Mouse (Mus musculus) heart, postnatal 36 days (tissue): Measurements from ENCODE around the gene Serpinb1a. TPM values are rescaled to one million over a fixed set of nuclear protein-coding genes. Genes with fewer than 3 reads are reported as not detected.

Source experiments
- DNase-seq, 2 experiments: peaks; one replicate each; pipeline ENCODE4 v3.0.0; 2021 to 2022
- intact Hi-C: fragments of 180-260 bp; cut with DNase I; formaldehyde crosslinking; loops from one replicate; pipeline ENCODE4 v1.15.1; 2025
- total RNA-seq, 2 experiments: library from RNA; stranded (reverse); gene quantifications; 2 replicates each; pipeline ENCODE4 v1.2.3; 2021

The Serpinb1a gene
- total RNA-seq, 2 experiments from 2014 or later, result 6.5 to 7.4 TPM

DNA sequence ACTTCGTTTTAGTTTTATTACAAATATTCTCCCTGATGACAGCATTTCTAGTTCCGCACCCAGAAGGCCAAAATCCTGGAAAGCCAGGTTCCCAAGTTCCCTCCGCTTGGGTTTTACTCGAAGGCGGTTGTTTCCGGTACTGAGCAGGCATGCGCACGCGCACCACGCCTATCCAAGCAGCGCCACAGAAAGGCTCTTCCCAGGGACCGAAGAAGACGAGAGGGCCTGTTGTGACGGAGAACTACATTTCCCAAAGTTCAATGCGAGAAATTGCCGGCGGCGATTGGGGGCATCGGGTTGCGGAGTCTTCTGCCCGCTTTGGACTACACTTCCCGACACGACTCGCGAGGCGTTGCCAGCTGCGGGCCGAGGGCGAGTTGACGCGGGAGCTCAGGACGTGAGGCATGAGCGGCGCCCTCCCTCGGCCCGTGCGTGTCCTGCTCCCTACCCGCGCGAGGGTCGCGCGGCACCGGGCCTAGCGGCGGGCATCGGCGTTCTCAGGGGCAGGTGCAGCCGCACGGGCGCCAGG, 49.2 kb downstream of the Serpinb1a start, which contains the start of gene Wrnip1:
TSS of gene Wrnip1 (plus strand) at position 346 of the 529 bp plus-strand sequence.
- intact Hi-C loops, result loop anchor here (5.0 kb wide), 1 partner anchor 201 kb away; the partner anchor contains the start of gene Serpinb9
- DNase-seq, result peak; percentile 90 to 92

DNA sequence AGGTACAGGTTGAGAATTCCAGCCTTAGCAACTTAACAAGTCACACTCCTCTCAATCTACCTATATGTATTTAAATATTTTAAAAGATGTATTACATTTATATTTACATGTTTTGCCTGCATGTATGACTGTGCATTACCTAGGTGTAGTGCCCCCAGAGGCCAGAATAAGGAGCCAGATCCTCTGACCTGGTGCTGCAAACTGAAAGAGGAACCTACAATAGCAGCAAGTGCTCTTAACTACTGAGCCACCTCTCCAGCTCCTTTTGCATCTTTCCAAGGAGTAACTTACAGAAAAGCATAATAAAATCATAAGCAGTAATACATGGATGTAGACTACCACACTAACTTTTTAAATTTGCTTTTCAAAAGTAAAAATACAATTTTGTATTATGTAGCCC, 50.1 kb downstream of the Serpinb1a start:
- intact Hi-C loops, result loop anchor here (5.0 kb wide), 1 partner anchor 201 kb away; the partner anchor contains the start of gene Serpinb9
- DNase-seq, result no peak

DNA sequence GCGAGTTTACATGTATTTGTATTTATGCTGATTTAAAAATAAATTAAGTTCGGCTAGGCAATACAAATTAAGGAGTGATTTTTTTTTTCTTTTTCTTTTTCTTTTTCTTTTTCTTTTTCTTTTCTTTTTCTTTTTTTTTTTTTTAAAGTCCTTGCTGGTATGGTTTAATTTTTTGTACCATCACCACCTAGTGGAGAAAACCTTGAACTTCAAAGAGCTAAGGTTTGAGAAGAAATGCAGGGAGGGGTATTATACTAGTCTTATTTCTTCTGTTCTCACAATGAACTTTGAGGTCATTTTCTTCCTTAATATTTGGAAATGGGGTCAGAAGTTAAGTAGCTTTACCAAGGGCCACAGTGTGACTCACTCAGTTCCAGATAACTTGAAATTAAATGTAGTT, 51.9 kb downstream of the Serpinb1a start:
- intact Hi-C loops, result loop anchor here (5.0 kb wide), 1 partner anchor 1007 kb away; no protein-coding TSS in a partner anchor
- DNase-seq, result no peak

DNA sequence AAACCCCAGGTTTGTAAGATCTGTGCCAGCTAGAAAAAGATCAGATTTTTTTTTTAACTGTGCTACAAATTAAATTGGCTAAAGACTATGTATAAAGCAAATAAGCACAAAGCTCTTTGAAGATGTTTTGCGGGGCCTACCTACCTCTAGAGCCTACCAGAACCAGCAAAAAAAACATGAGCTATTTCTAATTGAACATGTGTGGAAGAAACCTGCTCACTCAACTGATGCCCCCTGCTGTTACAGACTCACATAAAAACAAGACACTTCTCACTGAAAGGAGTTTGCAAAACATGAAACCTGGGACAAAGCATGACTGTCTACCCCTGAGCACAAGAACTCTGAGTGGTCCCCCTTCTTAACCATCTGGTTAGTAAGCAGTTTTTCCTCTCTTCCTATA, 53.9 kb downstream of the Serpinb1a start:
- no peak for DNase-seq
- intact Hi-C loops, result loop anchor here (5.0 kb wide), 1 partner anchor 1005 kb away; no protein-coding TSS in a partner anchor

DNA sequence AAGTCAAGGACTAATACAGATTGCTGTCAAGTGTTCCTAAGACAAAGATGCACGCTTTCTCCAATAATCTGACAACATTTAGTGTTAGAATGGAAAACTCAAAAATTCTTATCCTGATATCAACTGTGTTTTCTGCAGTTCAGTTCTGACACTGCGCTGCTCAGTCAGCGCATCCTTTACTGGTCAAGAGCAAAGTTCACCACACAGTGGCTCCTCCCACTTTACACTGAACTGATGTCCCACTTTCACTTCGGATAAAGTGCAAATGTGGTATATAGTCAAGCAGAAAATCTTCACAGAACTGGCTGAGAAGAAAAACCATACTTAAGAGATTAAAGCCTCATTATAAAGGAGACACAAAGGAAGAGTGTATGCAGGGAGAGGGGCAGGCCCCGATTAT, 55.8 kb downstream of the Serpinb1a start:
- DNase-seq, result no peak
- intact Hi-C loops, result loop anchor here (2.0 to 5.0 kb wide), 2 partner anchors 28 to 1003 kb away; no protein-coding TSS in a partner anchor

DNA sequence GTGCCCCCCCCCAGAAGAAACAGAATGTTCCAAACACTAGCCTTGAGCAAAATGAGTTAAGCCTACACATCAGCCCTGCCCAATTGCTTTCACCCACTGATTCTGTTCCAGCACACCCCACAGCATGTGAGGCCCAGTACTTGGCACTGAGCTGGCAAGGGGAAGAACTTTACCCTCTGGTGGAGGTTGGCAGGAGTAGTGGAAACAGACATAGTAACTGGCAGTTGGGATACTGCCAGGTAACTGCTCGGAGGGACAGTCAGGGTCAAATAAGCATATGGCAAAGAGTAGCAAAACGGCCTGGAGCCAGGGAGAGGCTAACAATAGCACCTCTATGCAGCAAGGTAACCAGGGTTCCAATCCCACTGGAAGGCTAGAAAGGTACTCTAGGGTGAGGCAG, 56.4 kb downstream of the Serpinb1a start:
- intact Hi-C loops, result loop anchor here (2.0 to 5.0 kb wide), 2 partner anchors 28 to 1002 kb away; no protein-coding TSS in a partner anchor
- DNase-seq, result peak; percentile 47 to 57

Other genes starting within 250 kb of the Serpinb1a start
- 100 to 1,000 TPM; 289 to 330 TPM for gene Mylk4, start 67.2 kb downstream of the Serpinb1a start, total RNA-seq
- 10 to 100 TPM; 22.5 to 27.8 TPM for gene Wrnip1, start 49.1 kb downstream of the Serpinb1a start, total RNA-seq
- gene D930007J09Rik, start 48.3 kb downstream of the Serpinb1a start, total RNA-seq, result not detected
- gene Serpinb1c, start 47.0 kb upstream of the Serpinb1a start, total RNA-seq, result 1 to 10 TPM; 2.1 to 2.6 TPM
- gene Serpinb6b, start 114.0 kb upstream of the Serpinb1a start, total RNA-seq, result 10 to 100 TPM; 38.5 to 49.1 TPM
- gene Serpinb9, start 152.1 kb upstream of the Serpinb1a start, total RNA-seq, result 10 to 100 TPM in 1 of 2 experiments, 1 to 10 TPM in 1; 10.0 to 10.7 TPM
- under 1 TPM; 0.16 to 0.44 TPM for gene Serpinb9b, start 176.2 kb upstream of the Serpinb1a start, total RNA-seq
- gene Serpinb1b, start 227.4 kb upstream of the Serpinb1a start, total RNA-seq, result not detected